Mouse (Mus musculus): ENCODE data around the gene Gm28374.
"Not testable (repeated sequence)": the region's sequence is repeated elsewhere in the genome, so short reads cannot be mapped to it uniquely, and the experiment has no call there.

The Gm28374 gene

GRCm38 (mm10) chr19:6082156-6082555, at the start of gene Gm28374:
Gm28374 (minus strand) TSS chr19:6082256.
- no peak for DNase-seq

- not testable (repeated sequence) for DNase-seq
Observed at GRCm38 (mm10) chr19:6130414-6131128, 48.5 kb upstream of the Gm28374 start.

DNA sequence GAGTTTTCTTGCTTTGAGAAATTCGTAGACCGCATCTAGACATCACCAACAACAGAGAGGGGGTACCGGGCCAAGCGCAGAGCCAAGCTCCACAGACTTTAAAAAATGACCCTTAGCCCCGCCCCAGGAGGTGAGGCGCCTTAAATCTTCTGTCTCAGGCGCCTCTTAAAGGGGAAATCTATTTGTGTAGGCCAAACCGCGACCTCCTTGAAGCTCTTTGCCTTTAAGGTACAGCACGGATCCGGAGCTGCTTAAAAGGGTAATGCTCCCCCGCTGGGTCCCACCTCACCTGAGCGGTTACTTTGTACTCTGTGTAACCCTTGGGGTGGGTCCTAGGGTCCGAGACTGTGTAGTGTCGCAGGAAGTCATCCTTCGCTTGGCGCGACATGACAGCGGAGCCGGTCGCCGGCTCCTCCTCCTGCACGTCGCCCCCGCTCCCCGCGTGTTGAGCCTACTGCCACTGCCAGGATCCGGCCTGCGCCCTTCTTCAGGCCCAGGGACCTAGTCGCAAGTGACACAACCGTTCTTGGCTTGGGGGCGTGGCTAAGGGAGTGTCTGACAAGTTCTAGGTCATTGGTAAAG, 45.8 kb upstream of the Gm28374 start, which contains the start of gene Snx15:
Snx15 (minus strand) TSS at position 545 of the 582 bp plus-strand sequence.
- DNase-seq: peak; percentile 87

DNA sequence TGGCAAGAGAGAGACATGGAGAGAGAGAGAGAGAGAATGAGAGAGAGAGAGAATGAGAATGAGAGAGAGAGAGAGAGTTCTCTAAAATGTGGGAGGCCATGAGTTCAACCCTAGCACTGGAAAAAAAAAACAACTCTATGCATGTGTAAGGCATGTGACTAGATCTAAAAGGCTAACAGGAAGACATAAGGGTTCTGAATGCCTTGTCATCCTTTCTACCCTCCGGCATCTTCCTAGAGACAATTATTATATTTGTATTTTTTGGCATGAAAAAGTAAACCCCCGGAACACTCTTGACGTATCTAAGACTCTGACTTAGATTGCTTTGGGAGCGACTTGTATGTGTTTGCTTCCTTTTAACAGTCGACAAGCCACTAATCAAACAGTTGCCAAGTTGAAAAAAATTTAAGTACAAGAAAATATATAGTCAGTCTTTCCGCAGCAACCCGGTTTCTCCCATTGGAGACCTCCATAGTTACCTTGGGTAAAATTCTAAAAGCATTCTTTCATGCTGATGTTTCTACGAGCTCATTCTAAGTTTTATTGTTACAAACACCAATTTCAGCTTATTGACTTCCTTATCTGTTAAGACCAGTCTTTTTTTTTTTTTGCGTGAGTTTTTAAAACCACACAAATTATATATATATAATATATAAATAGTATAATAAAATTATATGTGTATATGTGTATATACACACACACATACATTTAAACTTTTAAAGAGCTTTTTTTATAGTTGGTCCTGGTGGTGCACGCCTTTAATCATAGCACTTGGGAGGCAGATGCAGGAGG, 44.9 kb upstream of the Gm28374 start:
- no peak for DNase-seq

GRCm38 (mm10) chr19:6126289-6126688, 44.2 kb upstream of the Gm28374 start:
- peak; percentile 51 for DNase-seq

DNA sequence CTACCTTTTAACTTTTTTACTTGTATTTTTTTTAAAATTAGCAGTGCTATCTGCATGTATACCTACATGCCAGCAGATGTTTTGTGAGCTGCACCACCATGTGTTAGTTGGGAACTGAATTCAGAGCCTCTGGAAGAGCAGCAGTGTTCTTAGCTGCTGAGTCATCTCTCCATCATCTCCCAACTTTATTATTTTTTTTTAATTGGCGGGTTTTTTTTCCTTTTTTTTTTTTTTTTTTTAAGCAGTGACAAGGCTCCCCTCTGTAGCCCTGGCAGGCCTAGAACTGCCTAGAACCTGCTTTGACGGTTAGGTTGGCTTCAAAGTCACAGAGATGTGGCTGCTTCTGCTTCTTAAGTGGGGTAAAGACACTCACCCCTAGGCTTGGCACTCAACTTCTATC, 42.8 kb upstream of the Gm28374 start:
- no peak for DNase-seq

DNA sequence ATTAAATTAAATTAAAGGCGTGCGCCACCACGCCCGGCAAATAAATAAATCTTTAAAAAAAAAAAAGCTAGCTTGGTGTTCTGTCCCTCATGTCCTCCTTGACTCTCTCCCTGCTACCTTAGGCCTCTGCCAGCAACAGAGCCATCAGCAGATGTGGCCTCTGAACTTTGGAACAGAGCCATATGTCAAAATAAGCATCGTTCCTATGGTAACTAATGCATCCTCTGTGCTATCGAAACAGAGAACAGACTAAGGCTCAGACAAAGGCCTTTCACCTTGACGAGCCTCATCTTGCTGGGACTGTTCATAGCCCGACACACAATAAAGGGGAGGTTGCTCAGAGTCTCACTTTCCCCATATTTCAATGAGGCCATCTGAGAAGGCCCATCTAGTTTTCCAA, 41.3 kb upstream of the Gm28374 start:
- no peak for DNase-seq

DNA sequence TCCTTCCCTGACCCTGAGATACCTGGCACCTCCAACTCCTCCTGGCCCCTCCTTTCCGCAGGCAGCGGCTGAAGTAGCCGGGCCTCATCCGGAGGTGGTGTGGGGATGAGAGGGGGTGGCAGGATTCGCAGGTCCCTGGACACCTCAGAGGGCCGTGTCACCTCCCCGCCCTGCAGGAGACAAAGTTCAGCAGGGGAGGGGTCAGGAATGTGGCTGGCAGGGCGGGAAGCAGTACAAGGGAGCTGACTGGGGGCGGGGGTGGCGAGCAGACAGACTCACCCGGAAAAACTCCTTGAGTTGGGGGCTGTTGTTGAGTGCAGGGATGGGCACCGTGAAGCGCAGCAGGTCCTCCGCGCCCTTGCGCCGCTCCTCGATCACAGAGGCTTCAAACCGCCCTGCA, 39.7 kb upstream of the Gm28374 start:
- DNase-seq: no peak

DNA sequence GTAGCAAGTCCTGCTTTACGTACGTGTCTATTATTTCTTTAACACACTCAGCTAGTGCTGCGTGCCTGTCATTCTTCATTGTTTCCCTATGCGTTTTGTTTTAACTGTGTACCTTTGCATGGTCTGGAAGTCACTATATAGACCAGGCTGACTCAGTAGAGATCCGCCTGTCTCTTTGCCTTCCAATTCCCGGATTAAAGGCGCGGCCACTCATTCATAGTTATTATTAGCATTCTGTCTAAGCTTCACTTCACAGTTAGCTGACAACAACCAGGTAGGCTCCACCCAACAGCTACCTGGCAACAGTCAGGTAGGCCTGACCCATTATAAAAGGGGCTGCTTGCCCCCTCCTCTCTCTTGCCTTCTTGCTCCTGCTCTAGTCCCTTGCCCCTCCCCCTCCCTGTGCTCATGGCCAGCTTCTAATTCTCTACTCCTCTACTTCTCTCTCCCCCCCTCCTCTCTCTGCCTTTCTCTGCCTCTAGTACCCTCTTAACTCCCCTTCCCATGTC, 36.7 kb upstream of the Gm28374 start:
- DNase-seq: peak; percentile 51

DNA sequence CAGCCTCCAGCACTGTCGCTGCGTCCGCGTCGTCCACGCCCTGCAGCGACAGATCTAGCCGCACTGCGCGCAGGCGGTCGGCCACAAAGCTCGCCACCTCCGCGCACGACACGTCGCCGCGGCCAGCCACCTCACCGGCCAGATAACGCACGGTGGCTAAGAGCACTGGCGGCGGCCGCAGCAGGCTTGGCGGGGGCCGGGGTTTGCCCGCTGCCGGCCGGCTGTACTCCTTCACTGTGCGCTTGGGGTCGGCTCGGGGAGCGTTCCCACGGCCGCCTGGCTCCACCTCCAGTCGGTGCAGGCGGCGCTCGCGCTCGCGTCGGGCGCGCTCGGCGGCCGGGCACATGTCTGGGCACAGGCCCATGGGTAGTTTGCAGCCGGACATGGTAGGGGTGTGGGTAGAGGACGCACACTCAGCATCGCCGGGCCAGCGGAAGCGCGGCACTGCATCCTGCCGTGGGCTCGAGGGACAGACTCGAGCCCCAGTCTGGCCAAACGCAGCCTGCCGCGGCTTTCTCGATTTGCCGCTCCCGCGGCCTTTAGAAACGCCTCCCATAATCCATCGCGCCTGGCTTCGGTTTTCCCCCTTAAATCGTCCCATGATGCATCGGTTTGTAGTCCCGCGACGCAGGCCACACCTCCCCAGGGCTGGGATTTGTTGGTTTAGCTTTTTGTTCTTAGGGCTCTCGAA, 36.1 kb upstream of the Gm28374 start, which contains the start of gene Sac3d1:
Sac3d1 (minus strand) TSS at position 665 of the 691 bp plus-strand sequence.
- DNase-seq: peak; percentile 87

- DNase-seq: no peak
Observed at GRCm38 (mm10) chr19:6117346-6117985, 35.4 kb upstream of the Gm28374 start.

DNA sequence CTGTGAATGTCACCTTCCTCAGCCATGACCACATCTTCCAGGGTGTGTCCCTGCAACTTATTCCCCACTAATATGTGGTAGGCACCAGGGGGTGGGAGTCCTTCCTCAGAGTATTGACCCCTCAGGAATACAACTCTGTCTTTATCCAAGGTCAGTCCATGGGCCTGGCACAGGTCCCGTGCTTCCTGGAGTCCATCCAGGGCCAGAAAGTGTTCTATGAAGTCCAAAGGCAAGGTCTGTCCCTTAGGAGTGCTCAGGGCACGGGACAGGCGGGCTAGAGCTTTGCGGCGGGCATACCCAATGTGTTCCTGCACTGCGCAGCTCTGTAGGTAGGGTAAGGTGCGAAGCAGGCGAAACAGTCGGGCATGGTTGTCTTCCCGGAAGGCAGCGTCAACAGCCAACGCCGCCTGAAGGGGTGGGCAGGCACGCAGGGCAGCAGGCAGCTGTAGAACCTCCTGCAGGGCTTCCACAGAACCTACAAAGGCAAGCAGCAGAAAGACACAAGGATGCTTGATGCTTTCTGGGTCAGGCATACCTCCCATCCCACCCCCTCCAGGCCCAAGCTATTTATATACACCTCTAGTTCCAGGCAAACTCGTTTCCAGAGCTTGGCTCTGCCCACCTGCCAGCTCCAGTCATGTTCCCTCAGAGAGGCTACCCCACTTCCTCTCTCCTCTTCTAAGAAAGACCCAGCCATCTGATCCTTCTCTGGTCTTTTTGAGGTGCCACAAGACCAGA, 34.2 kb upstream of the Gm28374 start:
- no peak for DNase-seq

- no peak for DNase-seq
Observed at GRCm38 (mm10) chr19:6113116-6113515, 31.1 kb upstream of the Gm28374 start.

DNA sequence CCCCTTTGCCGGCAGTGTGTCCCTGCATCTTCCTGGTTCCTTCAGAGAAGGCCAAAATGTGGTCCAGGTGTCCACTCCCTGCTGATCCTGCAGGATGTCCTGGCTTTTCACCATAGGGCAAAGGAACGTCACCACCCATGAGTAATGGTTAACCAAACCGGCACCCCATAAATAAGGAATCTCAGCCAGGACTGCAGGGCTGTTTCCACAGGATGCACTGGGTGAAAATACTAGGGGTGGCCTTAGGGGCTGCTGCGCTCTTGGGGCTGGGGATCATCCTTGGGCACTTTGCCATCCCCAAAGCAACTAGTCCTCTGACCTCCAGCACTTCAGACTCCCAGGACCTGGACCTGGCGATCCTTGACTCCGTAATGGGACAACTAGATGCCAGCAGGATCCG, 23.5 kb upstream of the Gm28374 start, which contains the start of gene Naaladl1:
Naaladl1 (plus strand) TSS at position 197 of the 400 bp plus-strand sequence.
- DNase-seq: no peak

GRCm38 (mm10) chr19:6104476-6104875, 22.4 kb upstream of the Gm28374 start:
- DNase-seq: no peak

GRCm38 (mm10) chr19:6102169-6102853, 20.3 kb upstream of the Gm28374 start:
- no peak for DNase-seq

DNA sequence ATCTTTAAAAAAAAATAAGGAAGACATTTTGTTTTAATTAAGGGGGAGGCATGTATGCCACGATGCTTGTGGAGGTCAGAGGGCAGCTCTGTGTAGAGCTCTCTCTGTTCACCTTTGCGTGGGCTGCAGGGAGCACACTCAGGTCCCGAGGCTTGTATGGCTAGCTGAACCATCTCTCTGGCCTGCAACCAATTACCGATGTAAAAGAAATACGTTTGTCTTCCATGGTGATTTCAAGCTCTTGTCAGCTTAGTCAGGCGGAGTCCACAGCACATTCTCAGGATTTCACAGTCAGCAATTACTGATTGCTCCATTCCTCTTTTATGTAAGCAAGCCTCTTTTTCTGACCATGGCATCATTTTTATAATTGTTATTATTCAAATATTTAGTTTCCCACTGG, 19.1 kb upstream of the Gm28374 start:
- no peak for DNase-seq

GRCm38 (mm10) chr19:6097847-6098246, 15.8 kb upstream of the Gm28374 start:
- no peak for DNase-seq

DNA sequence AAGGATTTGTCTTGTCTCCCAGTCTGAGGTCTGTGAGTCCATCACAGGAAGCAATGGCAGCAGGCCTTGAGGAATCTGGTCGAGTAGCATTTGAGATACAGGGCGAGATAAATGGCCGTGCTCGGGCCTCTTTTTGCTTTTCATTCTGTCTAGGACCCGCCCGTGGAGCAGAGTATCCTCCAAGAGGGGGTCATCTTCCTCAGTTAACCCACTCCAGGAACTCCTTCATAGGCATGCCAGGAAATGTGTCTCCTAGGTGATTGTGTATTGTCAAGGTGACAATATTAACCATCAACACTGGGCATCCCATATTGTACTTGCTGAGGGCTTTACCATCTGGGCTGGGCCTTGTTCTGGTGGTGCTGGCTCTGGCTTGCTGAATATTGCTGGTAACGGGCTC, 12.1 kb upstream of the Gm28374 start, which contains the start of gene AC131692.1:
AC131692.1 (plus strand) TSS at position 301 of the 400 bp plus-strand sequence.
- DNase-seq: no peak

DNA sequence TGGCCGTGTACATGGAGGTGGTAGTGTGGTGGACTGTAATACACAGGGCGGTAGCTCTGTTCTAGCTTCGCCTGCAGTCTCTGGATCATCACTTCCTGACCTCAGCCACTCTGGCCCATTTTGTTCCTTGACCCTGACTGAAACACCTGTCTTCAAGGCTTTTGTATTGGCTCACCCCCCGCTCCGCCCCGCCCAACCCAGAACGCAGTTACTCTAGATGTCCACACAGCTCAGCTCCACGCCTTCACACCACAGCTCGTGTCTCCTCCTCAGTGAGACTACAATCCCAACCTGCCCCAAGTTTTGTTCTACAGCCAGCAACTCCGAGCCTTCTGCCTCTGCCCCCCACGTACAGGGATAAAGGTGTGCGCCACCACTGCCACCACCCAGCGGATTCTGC, 6.8 kb upstream of the Gm28374 start:
- DNase-seq: no peak

GRCm38 (mm10) chr19:6085417-6085879, 3.4 kb upstream of the Gm28374 start:
- no peak for DNase-seq

Measured in right cerebral cortex, postnatal 4 days (tissue).